Mouse (Mus musculus) lung, embryonic 14.5 days (tissue): ENCODE data around the gene Thada. TPM values are rescaled to one million over a fixed set of nuclear protein-coding genes. Genes with fewer than 3 reads are reported as not detected.

Experiments
- ATAC-seq: fragments of 200-750 bp; cut with Nextera tagmentation; 2 replicates; pipeline ENCODE4 v1.8.0; 2017; ENCODE audit warnings: mild to moderate bottlenecking, moderate TSS enrichment, moderate library complexity; ENCODE audit not compliant: insufficient read depth
- DNase-seq: peaks from one replicate; pipeline ENCODE4 v3.0.0-alpha.2; 2015
- H3K27ac ChIP-seq: fragments of 300-500 bp; sonication (generic); 2 replicates; pipeline ENCODE4 v1.5.1; 2014; ENCODE audit warnings: low read depth, mild to moderate bottlenecking, moderate library complexity
- H3K27me3 ChIP-seq: fragments of 300-500 bp; sonication (generic); 2 replicates; pipeline ENCODE4 v1.6.1; 2014; ENCODE audit warnings: low read length, control low read depth; ENCODE audit not compliant: insufficient read depth
- H3K36me3 ChIP-seq: fragments of 300-500 bp; sonication (generic); 2 replicates; pipeline ENCODE4 v1.6.1; 2014; ENCODE audit warnings: control low read depth; ENCODE audit not compliant: insufficient read depth
- H3K4me1 ChIP-seq: fragments of 300-500 bp; sonication (generic); 2 replicates; pipeline ENCODE4 v1.6.1; 2014; ENCODE audit warnings: antibody characterized with exemption, control low read depth; ENCODE audit not compliant: insufficient read depth
- H3K4me2 ChIP-seq: fragments of 300-500 bp; sonication (generic); 2 replicates; pipeline ENCODE4 v1.6.1; 2014; ENCODE audit warnings: mild to moderate bottlenecking
- H3K4me3 ChIP-seq: fragments of 300-500 bp; sonication (generic); 2 replicates; pipeline ENCODE4 v1.5.1; 2014; ENCODE audit warnings: low read depth, low read length
- H3K9ac ChIP-seq: fragments of 300-500 bp; sonication (generic); 2 replicates; pipeline ENCODE4 v1.6.1; 2014
- H3K9me3 ChIP-seq: fragments of 300-500 bp; sonication (generic); 2 replicates; pipeline ENCODE4 v1.6.1; 2016; ENCODE audit warnings: low read depth, low read length, control low read depth
- CTCF ChIP-seq: IDR thresholded peaks from 2 replicates; pipeline ENCODE4 v1.5.1; 2016; ENCODE audit warnings: antibody characterized with exemption, low read depth
- WGBS: fragments of 180-500 bp; shearing (Covaris S2); extraction: QIAGEN DNeasy Blood & Tissue Kit; methylation state at CpG from one replicate; pipeline ENCODE4 v1.1.7; 2014; 5-methylcytosine and 5-hydroxymethylcytosine counted together
- polyA plus RNA-seq: library from polyadenylated mRNA; unstranded; fragments of >200 nt; fragmentation: Nextera tagmentation; extraction: Ambion mirVana; gene quantifications from 2 replicates; pipeline ENCODE4 v1.2.1, GENCODE M21; 2014

Gene Thada
- polyA plus RNA-seq, 1 experiment from 2014 or later: 14.5 TPM

GRCm38 (mm10) chr17:84351912-84352789 lies 113.9 kb downstream of the Thada start:
- 70% methylated on average over 9 of the region's 9 CpGs for WGBS
- H3K9ac ChIP-seq: no peak overlapping the region
- H3K36me3 ChIP-seq: 0 out of 2 replicates have a peak, but pooled peaks cover 11% of the 10 kb centered on the region
- no peak overlapping the region for H3K4me2 ChIP-seq
- TF ChIP-seq CTCF: no peak
- no peaks in the 10 kb centered on the region for H3K9me3 ChIP-seq
- no peak overlapping the region for H3K4me3 ChIP-seq
- H3K27me3 ChIP-seq: no peaks in the 10 kb centered on the region
- H3K27ac ChIP-seq: peak overlapping the region; percentile 39; the same call in 1 of the 2 replicates
- H3K4me1 ChIP-seq: peaks cover 5% of the 10 kb centered on the region; the same call in 1 of the 2 replicates
- DNase-seq (no peak), ATAC-seq (no peak)

DNA sequence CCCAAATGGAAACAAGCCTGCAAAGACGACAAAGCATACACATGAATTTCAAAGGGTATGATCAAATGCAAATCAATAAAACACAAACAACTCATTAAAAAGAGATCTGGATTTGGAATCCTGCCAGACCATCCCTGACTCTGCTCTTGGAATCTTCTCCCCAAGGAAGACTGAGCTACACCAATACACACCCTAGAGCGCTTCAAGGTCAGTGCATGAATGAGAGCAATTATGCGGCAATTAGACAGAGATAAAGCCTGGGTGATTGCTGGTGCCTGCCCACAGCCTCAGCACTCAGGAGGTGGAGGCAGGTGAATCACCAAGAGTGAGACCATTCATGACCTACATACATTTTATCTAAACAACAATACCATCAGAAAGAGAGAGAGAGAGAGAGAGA lies 114.7 kb downstream of the Thada start:
- H3K36me3 ChIP-seq: 0 out of 2 replicates have a peak, but pooled peaks cover 13% of the 10 kb centered on the region
- H3K27me3 ChIP-seq: no peaks in the 10 kb centered on the region
- H3K9ac ChIP-seq: no peak overlapping the region
- no peak overlapping the region for H3K4me3 ChIP-seq
- 48% methylated on average over 3 of the region's 3 CpGs for WGBS
- peaks cover 5% of the 10 kb centered on the region; the same call in 1 of the 2 replicates for H3K4me1 ChIP-seq
- ATAC-seq (peak; percentile 52; the same call in 1 of the 2 replicates), DNase-seq (peak; percentile 71)
- no peaks in the 10 kb centered on the region for H3K9me3 ChIP-seq
- no peak for TF ChIP-seq CTCF
- no peak overlapping the region for H3K27ac ChIP-seq
- no peak overlapping the region for H3K4me2 ChIP-seq

- ATAC-seq (no peak), DNase-seq (no peak)
- Histone ChIP-seq H3K27ac (no peak overlapping the region), H3K9me3 (no peaks in the 10 kb centered on the region), H3K4me3 (no peak overlapping the region), H3K9ac (no peak overlapping the region), H3K27me3 (no peaks in the 10 kb centered on the region), H3K4me2 (no peak overlapping the region), H3K4me1 (no peaks in the 10 kb centered on the region), H3K36me3 (peaks cover 9% of the 10 kb centered on the region; the same call in 1 of the 2 replicates)
- 66% methylated on average over 3 of the region's 3 CpGs for WGBS
- TF ChIP-seq CTCF: no peak
Measured at GRCm38 (mm10) chr17:84348865-84349264, 117.1 kb downstream of the Thada start.

GRCm38 (mm10) chr17:84342299-84342817 lies 123.6 kb downstream of the Thada start:
- H3K4me2 ChIP-seq: no peak overlapping the region
- H3K36me3 ChIP-seq: peaks cover 7% of the 10 kb centered on the region; the same call in 1 of the 2 replicates
- DNase-seq: no peak
- WGBS: 82% methylated on average over 6 of the region's 6 CpGs
- H3K4me1 ChIP-seq: no peaks in the 10 kb centered on the region
- H3K27ac ChIP-seq: no peak overlapping the region
- H3K27me3 ChIP-seq: no peaks in the 10 kb centered on the region
- ATAC-seq: no peak
- no peaks in the 10 kb centered on the region for H3K9me3 ChIP-seq
- TF ChIP-seq CTCF: no peak
- no peak overlapping the region for H3K9ac ChIP-seq
- no peak overlapping the region for H3K4me3 ChIP-seq

DNA sequence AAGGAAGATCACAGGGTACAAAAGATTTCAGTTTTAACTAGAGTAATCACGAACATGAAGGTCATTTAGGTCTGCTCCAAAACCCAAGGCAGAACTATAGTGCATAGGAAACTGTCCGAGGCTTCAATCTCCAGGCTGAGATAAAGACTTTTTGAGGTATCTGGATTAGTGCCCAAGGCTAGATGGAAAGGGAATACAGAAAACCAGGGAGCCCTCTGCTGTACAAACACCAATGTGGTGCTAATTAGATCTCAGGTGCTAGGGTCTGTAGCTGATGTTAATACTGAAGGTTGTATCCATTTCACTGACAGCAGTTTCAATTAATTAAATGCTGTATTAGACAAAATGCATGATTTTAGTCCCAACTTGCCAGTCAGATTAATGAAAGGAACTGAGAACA lies 124.3 kb downstream of the Thada start:
- WGBS: 55% methylated on average over 2 of the region's 2 CpGs
- 0 out of 2 replicates have a peak overlapping the region, but pooled peaks have one; percentile 22 for H3K27ac ChIP-seq
- H3K4me3 ChIP-seq: no peak overlapping the region
- no peak overlapping the region for H3K9ac ChIP-seq
- peaks cover 3% of the 10 kb centered on the region; the same call in 1 of the 2 replicates for H3K36me3 ChIP-seq
- H3K4me2 ChIP-seq: no peak overlapping the region
- TF ChIP-seq CTCF: peak; percentile 15; the same call in 1 of the 2 replicates
- ATAC-seq (no peak), DNase-seq (peak; percentile 50)
- H3K9me3 ChIP-seq: no peaks in the 10 kb centered on the region
- H3K4me1 ChIP-seq: no peaks in the 10 kb centered on the region
- no peaks in the 10 kb centered on the region for H3K27me3 ChIP-seq

GRCm38 (mm10) chr17:84340574-84340973 lies 125.4 kb downstream of the Thada start:
- no peak overlapping the region for H3K27ac ChIP-seq
- H3K9ac ChIP-seq: no peak overlapping the region
- H3K4me1 ChIP-seq: no peaks in the 10 kb centered on the region
- H3K27me3 ChIP-seq: no peaks in the 10 kb centered on the region
- ATAC-seq: no peak
- H3K36me3 ChIP-seq: peaks cover 10% of the 10 kb centered on the region
- H3K4me3 ChIP-seq: no peak overlapping the region
- H3K4me2 ChIP-seq: no peak overlapping the region
- TF ChIP-seq CTCF: no peak
- no peak for DNase-seq
- 88% methylated on average over 3 of the region's 3 CpGs for WGBS
- H3K9me3 ChIP-seq: no peaks in the 10 kb centered on the region

- Histone ChIP-seq H3K4me1 (no peaks in the 10 kb centered on the region), H3K9ac (no peak overlapping the region), H3K27me3 (no peaks in the 10 kb centered on the region), H3K4me2 (no peak overlapping the region), H3K4me3 (no peak overlapping the region), H3K36me3 (peaks cover 18% of the 10 kb centered on the region), H3K9me3 (no peaks in the 10 kb centered on the region), H3K27ac (no peak overlapping the region)
- no peak for TF ChIP-seq CTCF
- ATAC-seq (no peak), DNase-seq (no peak)
- 48% methylated on average over 1 of the region's 1 CpGs for WGBS
Measured at GRCm38 (mm10) chr17:84335996-84336395, 130.0 kb downstream of the Thada start.
